Mouse (Mus musculus) central nervous system, embryonic 18 days (tissue): ENCODE measurements around the gene Olfr735. TPM values are rescaled to one million over a fixed set of nuclear protein-coding genes. Genes with fewer than 3 reads are reported as not detected.

Source experiments
- polyA plus RNA-seq: library from polyadenylated mRNA; depleted of rRNA; stranded (reverse); fragments of >200 nt; gene quantifications from 2 replicates; pipeline ENCODE4 v1.2.3, GENCODE M21; 2012; rRNA removed

The Olfr735 gene
- not detected in 2 replicates for polyA plus RNA-seq

DNA sequence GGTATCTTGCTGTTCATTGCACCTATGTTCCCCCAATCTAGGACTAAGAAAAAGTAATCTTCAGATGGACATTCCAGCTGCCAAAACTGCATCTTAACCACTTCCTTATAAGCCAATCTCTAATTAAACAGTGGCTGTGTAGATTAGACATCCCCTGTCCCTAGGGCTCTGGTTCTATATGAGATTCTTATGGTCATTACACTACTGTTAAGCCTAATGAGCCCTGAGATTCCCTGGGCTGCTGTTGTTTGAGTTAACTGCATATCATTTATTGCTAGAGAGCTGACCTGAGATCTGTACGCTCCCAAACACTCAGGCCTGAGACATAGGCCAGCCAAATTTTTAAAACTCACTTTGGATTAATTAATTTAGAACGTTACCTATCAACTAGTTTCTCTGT lies at the start of gene Olfr735:
Gene Olfr735, minus strand, starts transcription at position 77 of the 400 bp plus-strand sequence.

DNA sequence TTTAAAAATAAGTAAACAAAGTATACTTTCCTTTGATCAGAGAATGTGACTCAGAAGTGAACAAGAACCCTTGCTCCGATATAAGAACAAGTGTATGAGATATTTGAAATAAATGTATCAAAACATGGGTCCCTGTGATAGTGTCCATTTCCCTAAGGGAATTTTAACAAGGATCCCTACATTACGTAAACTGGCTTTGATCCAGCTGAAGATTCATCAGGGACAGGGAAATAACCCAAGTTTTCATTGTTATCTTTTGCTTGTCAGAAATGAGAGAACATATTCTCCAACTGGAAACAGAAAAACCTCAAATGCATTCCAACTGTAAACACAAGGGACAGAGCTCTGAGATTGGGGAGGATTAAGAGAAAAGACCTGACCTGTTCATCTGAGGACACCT lies 32.2 kb upstream of the Olfr735 start, which contains the start of gene Olfr736:
Gene Olfr736, plus strand, starts transcription at position 301 of the 400 bp plus-strand sequence.

DNA sequence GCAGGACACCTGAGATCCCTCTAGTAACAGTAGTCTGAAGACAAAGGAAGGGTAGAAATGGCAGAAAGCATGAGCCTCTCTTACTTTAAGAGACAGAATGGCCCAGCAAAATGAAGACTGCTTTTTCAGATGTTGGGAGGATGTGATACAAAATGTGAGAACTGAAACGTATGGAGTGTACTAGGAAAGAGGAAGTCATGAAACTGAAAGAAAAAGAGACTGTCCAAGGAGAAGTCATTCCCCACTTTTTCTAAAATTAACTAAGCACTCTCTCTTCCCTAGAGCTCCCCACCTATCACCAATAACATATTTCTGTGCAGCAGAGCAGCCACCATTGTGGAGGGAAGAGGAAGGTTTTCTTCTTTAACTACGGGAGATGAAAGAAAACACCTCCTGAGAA lies 8.9 kb upstream of the Olfr735 start, which contains the start of gene Tlr11:
Gene Tlr11, plus strand, starts transcription at position 322 of the 400 bp plus-strand sequence.

DNA sequence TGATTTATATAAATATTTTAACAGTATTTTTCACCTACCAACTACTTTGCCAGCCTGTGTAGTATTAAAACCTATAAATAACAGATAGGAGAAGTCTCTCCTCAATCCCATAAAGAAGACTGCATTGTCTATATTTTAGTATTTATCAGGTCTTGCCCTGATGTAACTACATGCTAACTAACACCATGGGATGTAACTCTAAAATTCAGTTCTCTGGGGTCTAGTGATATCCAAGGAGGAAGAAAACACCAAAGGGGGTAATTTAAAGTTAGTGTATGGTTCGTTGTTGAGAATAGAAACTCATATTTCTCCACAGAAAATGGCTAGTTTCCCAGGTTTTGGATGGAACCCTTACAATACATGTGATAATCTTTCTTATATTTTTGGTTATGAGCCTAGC lies 22.0 kb downstream of the Olfr735 start, which contains the start of gene Olfr734:
Gene Olfr734, minus strand, starts transcription at position 101 of the 400 bp plus-strand sequence.

DNA sequence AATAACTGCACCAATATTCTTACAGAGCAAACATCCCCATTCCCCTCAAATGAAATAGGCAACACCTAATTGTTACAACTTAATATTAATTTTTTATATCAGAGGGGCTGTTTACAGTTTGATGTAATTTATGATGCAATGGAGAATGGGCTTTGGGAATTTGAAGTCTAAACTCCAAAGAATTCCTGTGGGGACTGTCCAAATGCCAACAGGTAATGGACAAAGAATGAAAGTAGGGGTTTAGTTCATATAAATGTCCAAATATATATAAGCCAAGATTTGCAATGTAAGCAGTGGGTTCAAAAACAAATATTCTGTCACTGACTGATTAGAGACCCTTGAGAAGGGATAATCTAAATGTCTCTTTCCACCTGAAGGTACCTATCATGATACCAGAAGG lies 47.2 kb downstream of the Olfr735 start, which contains the start of gene Olfr733:
Gene Olfr733, minus strand, starts transcription at position 101 of the 400 bp plus-strand sequence.

Other genes starting within 250 kb of the Olfr735 start
- not detected in 2 replicates for gene Olfr727, start 225.7 kb downstream of the Olfr735 start, polyA plus RNA-seq
- gene Olfr728, start 206.2 kb downstream of the Olfr735 start, polyA plus RNA-seq: not detected in 2 replicates
- not detected in 2 replicates for gene Olfr729, start 196.0 kb downstream of the Olfr735 start, polyA plus RNA-seq
- gene Olfr730, start 160.7 kb downstream of the Olfr735 start, polyA plus RNA-seq: not detected in 2 replicates
- not detected in 2 replicates for gene Olfr731, start 107.0 kb downstream of the Olfr735 start, polyA plus RNA-seq
- gene Olfr732, start 64.7 kb downstream of the Olfr735 start, polyA plus RNA-seq: not detected in 2 replicates
- gene Olfr733, start 47.4 kb downstream of the Olfr735 start, polyA plus RNA-seq: not detected in 2 replicates
- not detected in 2 replicates for gene Olfr734, start 22.1 kb downstream of the Olfr735 start, polyA plus RNA-seq
- not detected in 2 replicates for gene Tlr11, start 9.0 kb upstream of the Olfr735 start, polyA plus RNA-seq
- gene Olfr736, start 32.3 kb upstream of the Olfr735 start, polyA plus RNA-seq: not detected in 2 replicates
- gene Olfr738, start 58.7 kb upstream of the Olfr735 start, polyA plus RNA-seq: not detected in 2 replicates
- gene Olfr739, start 69.8 kb upstream of the Olfr735 start, polyA plus RNA-seq: not detected in 2 replicates
- not detected in 2 replicates for gene Olfr740, start 96.7 kb upstream of the Olfr735 start, polyA plus RNA-seq
- gene Olfr741, start 123.9 kb upstream of the Olfr735 start, polyA plus RNA-seq: not detected in 2 replicates
- gene Olfr742, start 154.7 kb upstream of the Olfr735 start, polyA plus RNA-seq: not detected in 2 replicates
- not detected in 2 replicates for gene Olfr743, start 173.0 kb upstream of the Olfr735 start, polyA plus RNA-seq